Mouse (Mus musculus) kidney, postnatal 0 days (tissue): ENCODE measurements around the gene 2510002D24Rik. TPM values are rescaled to one million over a fixed set of nuclear protein-coding genes. Genes with fewer than 3 reads are reported as not detected.
"Not testable (repeated sequence)": the region's sequence is repeated elsewhere in the genome, so short reads cannot be mapped to it uniquely, and the experiment has no call there.

Experiments
- ATAC-seq: fragments of 200-750 bp; cut with Nextera tagmentation; replicated peaks from 2 replicates; pipeline ENCODE4 v1.8.0; 2017; ENCODE audit warnings: low read depth, moderate number of reproducible peaks, moderate TSS enrichment, moderate library complexity; ENCODE audit not compliant: low FRiP score
- DNase-seq: peaks from one replicate; pipeline ENCODE4 v3.0.0-alpha.2; 2016; ENCODE audit warnings: low spot score
- H3K27ac ChIP-seq: fragments of 300-500 bp; sonication (generic); 2 replicates; pipeline ENCODE4 v1.5.1; 2014; ENCODE audit warnings: mild to moderate bottlenecking
- H3K27me3 ChIP-seq: fragments of 300-500 bp; sonication (generic); 2 replicates; pipeline ENCODE4 v1.6.1; 2014; ENCODE audit warnings: low read length, mixed read lengths; ENCODE audit not compliant: insufficient read depth
- H3K36me3 ChIP-seq: fragments of 300-500 bp; sonication (generic); 2 replicates; pipeline ENCODE4 v1.6.1; 2014; ENCODE audit warnings: low read length, mixed read lengths; ENCODE audit not compliant: insufficient read depth
- H3K4me1 ChIP-seq: fragments of 300-500 bp; sonication (generic); replicated peaks from 2 replicates; pipeline ENCODE4 v1.6.1; 2014; ENCODE audit warnings: antibody characterized with exemption, low read length, mixed read lengths; ENCODE audit not compliant: insufficient read depth
- H3K4me2 ChIP-seq: fragments of 300-500 bp; sonication (generic); 2 replicates; pipeline ENCODE4 v1.6.1; 2014; ENCODE audit warnings: mild to moderate bottlenecking, low read length, moderate library complexity, mixed read lengths
- H3K4me3 ChIP-seq: fragments of 300-500 bp; sonication (generic); replicated peaks from 2 replicates; pipeline ENCODE4 v1.5.1; 2014; ENCODE audit warnings: low read depth, low read length
- H3K9ac ChIP-seq: fragments of 300-500 bp; sonication (generic); 2 replicates; pipeline ENCODE4 v1.6.1; 2014; ENCODE audit warnings: low read depth, low read length
- H3K9me3 ChIP-seq: fragments of 300-500 bp; sonication (generic); replicated peaks from 2 replicates; pipeline ENCODE4 v1.6.1; 2016; ENCODE audit warnings: low read length, inconsistent platforms, mixed read lengths
- CTCF ChIP-seq: IDR thresholded peaks from 2 replicates; pipeline ENCODE4 v1.5.1; 2016; ENCODE audit warnings: antibody characterized with exemption, low read depth, mild to moderate bottlenecking, moderate library complexity
- WGBS: fragments of 180-500 bp; shearing (Covaris S2); extraction: QIAGEN DNeasy Blood & Tissue Kit; methylation state at CpG from one replicate; pipeline ENCODE4 v1.1.7; 2014; 5-methylcytosine and 5-hydroxymethylcytosine counted together
- polyA plus RNA-seq: library from polyadenylated mRNA; unstranded; fragments of >200 nt; fragmentation: Nextera tagmentation; extraction: Ambion mirVana; gene quantifications from 2 replicates; pipeline ENCODE4 v1.2.1, GENCODE M21; 2015

Gene 2510002D24Rik
- polyA plus RNA-seq, 1 experiment from 2014 or later: 27.5 TPM

DNA sequence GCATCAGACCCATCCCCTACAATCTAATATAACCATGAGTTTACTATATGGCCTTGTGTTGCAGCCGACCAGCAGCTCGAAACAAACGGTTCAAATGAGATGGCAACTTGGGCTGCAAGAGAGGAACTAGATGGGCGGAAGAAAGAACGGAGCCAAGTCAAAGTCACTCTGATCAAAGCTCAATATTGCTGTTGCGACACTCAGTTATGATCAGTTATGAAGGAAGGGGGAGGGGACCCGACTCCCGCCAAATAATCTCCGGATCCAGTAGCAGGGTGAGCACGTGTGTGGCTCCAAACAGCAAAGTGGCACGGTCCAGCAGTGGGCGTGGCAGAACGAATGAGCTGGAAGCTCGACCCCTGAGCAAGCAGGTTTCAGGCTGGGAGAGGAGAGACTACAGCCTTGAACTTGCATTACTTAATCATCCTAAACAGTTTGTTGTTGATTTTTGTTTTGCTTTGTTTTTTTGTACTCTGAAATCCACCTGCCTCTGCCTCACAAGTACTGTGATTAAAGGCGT, 10.0 kb downstream of the 2510002D24Rik start:
- no peak for ATAC-seq
- TF ChIP-seq CTCF: no peak

GRCm38 (mm10) chr16:18849521-18850190, 13.3 kb downstream of the 2510002D24Rik start:
- 89% methylated on average over 15 of the region's 17 CpGs for WGBS
- H3K4me3 ChIP-seq, H3K27me3 ChIP-seq, H3K9me3 ChIP-seq, H3K36me3 ChIP-seq, DNase-seq, H3K27ac ChIP-seq, H3K4me2 ChIP-seq, H3K9ac ChIP-seq, ATAC-seq, H3K4me1 ChIP-seq: not testable (repeated sequence)

More for the DNA sequence above, 10.0 kb downstream of the 2510002D24Rik start:
- Histone ChIP-seq H3K9me3 (no peaks in the 10 kb centered on the region), H3K27me3 (no peaks in the 10 kb centered on the region), H3K4me2 (no peak overlapping the region), H3K9ac (no peak overlapping the region), H3K27ac (no peak overlapping the region), H3K4me1 (no peaks in the 10 kb centered on the region), H3K4me3 (no peak overlapping the region), H3K36me3 (no peaks in the 10 kb centered on the region)
- no peak for DNase-seq
- WGBS: 90% methylated on average over 15 of the region's 15 CpGs

GRCm38 (mm10) chr16:18858551-18858950, 22.2 kb downstream of the 2510002D24Rik start:
- Histone ChIP-seq H3K4me2 (no peak overlapping the region), H3K4me1 (no peaks in the 10 kb centered on the region), H3K27me3 (no peaks in the 10 kb centered on the region), H3K36me3 (no peaks in the 10 kb centered on the region), H3K4me3 (no peak overlapping the region), H3K9ac (no peak overlapping the region), H3K27ac (no peak overlapping the region), H3K9me3 (no peaks in the 10 kb centered on the region)
- TF ChIP-seq CTCF: peak; percentile 67
- DNase-seq (peak; percentile 72), ATAC-seq (no peak; the same call in 1 of the 2 replicates)

GRCm38 (mm10) chr16:18860186-18860585, 23.8 kb downstream of the 2510002D24Rik start:
- Histone ChIP-seq H3K4me2 (no peak overlapping the region), H3K27me3 (no peaks in the 10 kb centered on the region), H3K9ac (no peak overlapping the region), H3K9me3 (no peaks in the 10 kb centered on the region), H3K27ac (no peak overlapping the region), H3K4me1 (no peaks in the 10 kb centered on the region), H3K4me3 (no peak overlapping the region), H3K36me3 (no peaks in the 10 kb centered on the region)
- peak; percentile 74 for ATAC-seq
- TF ChIP-seq CTCF: no peak
- DNase-seq: peak; percentile 8
- 63% methylated on average over 1 of the region's 1 CpGs for WGBS

DNA sequence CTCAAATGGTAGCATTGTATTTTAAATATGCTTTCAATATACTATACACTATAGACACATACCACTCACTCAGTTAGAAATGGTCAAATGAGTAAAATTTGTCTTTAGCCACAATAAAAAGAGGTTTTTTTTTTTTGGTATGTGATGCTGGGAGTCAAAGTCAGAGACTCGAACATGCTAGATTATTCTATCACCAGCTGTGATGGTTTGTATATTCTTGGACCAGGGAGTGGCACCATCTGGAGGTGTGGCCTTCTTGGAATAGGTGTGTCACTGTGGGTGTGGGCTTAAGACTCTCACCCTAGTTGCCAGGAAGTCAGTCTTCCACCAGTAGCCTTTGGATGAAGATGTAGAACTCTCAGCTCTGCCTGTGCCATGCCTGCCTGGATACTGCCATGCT, 34.1 kb downstream of the 2510002D24Rik start:
- H3K27me3 ChIP-seq, H3K4me2 ChIP-seq, H3K9me3 ChIP-seq, H3K4me1 ChIP-seq, H3K9ac ChIP-seq, H3K27ac ChIP-seq, ATAC-seq, DNase-seq, H3K4me3 ChIP-seq: not testable (repeated sequence)
- 83% methylated on average over 1 of the region's 1 CpGs for WGBS
- peaks cover 24% of the 10 kb centered on the region for H3K36me3 ChIP-seq

GRCm38 (mm10) chr16:18876091-18876441, 39.7 kb downstream of the 2510002D24Rik start:
- no peak for TF ChIP-seq CTCF
- H3K9ac ChIP-seq: peak overlapping the region; percentile 92
- H3K9me3 ChIP-seq: no peaks in the 10 kb centered on the region
- WGBS: 2% methylated on average over 17 of the region's 17 CpGs
- H3K27ac ChIP-seq: peak overlapping the region; percentile 97
- no peak for DNase-seq
- H3K4me3 ChIP-seq: peak overlapping the region; percentile 95
- peak overlapping the region; percentile 90 for H3K4me2 ChIP-seq
- ATAC-seq: peak; percentile 10; the same call in 1 of the 2 replicates
- H3K36me3 ChIP-seq: peaks cover 24% of the 10 kb centered on the region
- peaks cover 8% of the 10 kb centered on the region; the same call in 1 of the 2 replicates for H3K4me1 ChIP-seq
- H3K27me3 ChIP-seq: no peaks in the 10 kb centered on the region
